23 mouse cellular contexts compared by ENCODE assay signal in genomic region chr4:148495160-148495559, GRCm38 (mm10). TPM values are rescaled to one million over a fixed set of nuclear protein-coding genes. Genes with fewer than 3 reads are reported as not detected.
DNase-seq lines count a peak whose midpoint lies in the region; ATAC-seq and TF ChIP-seq lines count a peak whose summit lies in the region.
"Had no signal": no experiment of that assay in that cellular context is flagged by ENCODE, and none has a peak within 500 bp of the region (broad histone marks: within the 10 kb centered on the region; RNA-seq: fewer than 3 reads in every experiment).

No protein-coding gene starts in this region.

- 93% methylated on average over 6 of the region's 6 CpGs for WGBS in forebrain, embryonic 12.5 days
- WGBS in forebrain, embryonic 10.5 days = 91% methylated on average over 6 of the region's 6 CpGs
- WGBS in hindbrain, postnatal 0 days = 88% methylated on average over 6 of the region's 6 CpGs
- WGBS in hindbrain, embryonic 10.5 days = 93% methylated on average over 6 of the region's 6 CpGs
- WGBS in midbrain, embryonic 14.5 days = 89% methylated on average over 6 of the region's 6 CpGs
- 93% methylated on average over 6 of the region's 6 CpGs for WGBS in midbrain, embryonic 11.5 days
- 90% methylated on average over 6 of the region's 6 CpGs for WGBS in forebrain, embryonic 15.5 days

- TF ChIP-seq CTCF in hindbrain, postnatal 0 days (IDR thresholded peaks at IDR 0.05; ENCODE audit: low read depth) = no peak; the same call in 1 of the 2 replicates

- no peak overlapping the region for H3K4me2 ChIP-seq in forebrain, embryonic 12.5 days
- no peak overlapping the region for H3K4me2 ChIP-seq in hindbrain, postnatal 0 days (ENCODE audit: low read depth, low read length)
- H3K4me2 ChIP-seq in midbrain, embryonic 14.5 days (ENCODE audit: low read length) = no peak overlapping the region
- H3K4me2 ChIP-seq in midbrain, embryonic 11.5 days = no peak overlapping the region
- H3K4me2 ChIP-seq in forebrain, embryonic 15.5 days (replicated peaks) = no peak overlapping the region
- H3K4me2 ChIP-seq: limb, embryonic 15.5 days had no signal

- no peak overlapping the region for H3K9ac ChIP-seq in forebrain, embryonic 12.5 days
- H3K9ac ChIP-seq in hindbrain, postnatal 0 days (replicated peaks; ENCODE audit: low read length) = no peak overlapping the region
- no peak overlapping the region for H3K9ac ChIP-seq in midbrain, embryonic 14.5 days (replicated peaks; ENCODE audit: low read length)
- no peak overlapping the region for H3K9ac ChIP-seq in midbrain, embryonic 11.5 days (ENCODE audit: low read length)
- no peak overlapping the region for H3K9ac ChIP-seq in forebrain, embryonic 15.5 days (replicated peaks)
- H3K9ac ChIP-seq: heart, embryonic 13.5 days; limb, embryonic 15.5 days; liver, embryonic 14.5 days had no signal

- no peaks in the 10 kb centered on the region for H3K9me3 ChIP-seq in forebrain, embryonic 12.5 days
- H3K9me3 ChIP-seq in forebrain, embryonic 10.5 days = no peaks in the 10 kb centered on the region
- no peaks in the 10 kb centered on the region for H3K9me3 ChIP-seq in hindbrain, postnatal 0 days (ENCODE audit: low read length)
- no peaks in the 10 kb centered on the region for H3K9me3 ChIP-seq in hindbrain, embryonic 10.5 days
- no peaks in the 10 kb centered on the region for H3K9me3 ChIP-seq in midbrain, embryonic 14.5 days (ENCODE audit: control insufficient read depth, low read length)
- no peaks in the 10 kb centered on the region for H3K9me3 ChIP-seq in midbrain, embryonic 11.5 days (ENCODE audit: control insufficient read depth, low read length)
- H3K9me3 ChIP-seq in forebrain, embryonic 15.5 days = no peaks in the 10 kb centered on the region
- H3K9me3 ChIP-seq: heart, embryonic 13.5 days; limb, embryonic 15.5 days had no signal

- ATAC-seq in forebrain, embryonic 12.5 days (ENCODE audit: low FRiP score) = no peak
- no peak for ATAC-seq in hindbrain, postnatal 0 days
- ATAC-seq in midbrain, embryonic 14.5 days (ENCODE audit: low FRiP score, low TSS enrichment) = no peak
- no peak for ATAC-seq in midbrain, embryonic 11.5 days (ENCODE audit: low FRiP score)
- no peak for ATAC-seq in forebrain, embryonic 15.5 days (replicated peaks)

- no peaks in the 10 kb centered on the region for H3K4me1 ChIP-seq in forebrain, embryonic 12.5 days
- no peaks in the 10 kb centered on the region for H3K4me1 ChIP-seq in forebrain, embryonic 10.5 days
- no peaks in the 10 kb centered on the region; the same call in 1 of the 2 replicates for H3K4me1 ChIP-seq in hindbrain, postnatal 0 days (ENCODE audit: insufficient read depth, low read length)
- H3K4me1 ChIP-seq in hindbrain, embryonic 10.5 days (replicated peaks) = 0 out of 2 replicates have a peak, but pooled peaks cover 4% of the 10 kb centered on the region
- H3K4me1 ChIP-seq in midbrain, embryonic 14.5 days (ENCODE audit: control insufficient read depth, insufficient read depth, low read length) = no peaks in the 10 kb centered on the region
- no peaks in the 10 kb centered on the region for H3K4me1 ChIP-seq in midbrain, embryonic 11.5 days (ENCODE audit: control insufficient read depth, insufficient read depth, low read length)
- peaks cover 28% of the 10 kb centered on the region for H3K4me1 ChIP-seq in forebrain, embryonic 15.5 days

- no peak overlapping the region for H3K4me3 ChIP-seq in forebrain, embryonic 12.5 days (replicated peaks)
- no peak overlapping the region for H3K4me3 ChIP-seq in forebrain, embryonic 10.5 days
- H3K4me3 ChIP-seq in hindbrain, postnatal 0 days (ENCODE audit: low read length) = no peak overlapping the region
- H3K4me3 ChIP-seq in hindbrain, embryonic 10.5 days = no peak overlapping the region
- H3K4me3 ChIP-seq in midbrain, embryonic 14.5 days (replicated peaks; ENCODE audit: low read depth, low read length) = no peak overlapping the region
- no peak overlapping the region for H3K4me3 ChIP-seq in midbrain, embryonic 11.5 days (ENCODE audit: low read depth, low read length)
- no peak overlapping the region for H3K4me3 ChIP-seq in forebrain, embryonic 15.5 days
- H3K4me3 ChIP-seq: heart, embryonic 13.5 days; limb, embryonic 15.5 days had no signal

- 0 out of 2 replicates have a peak overlapping the region, but pooled peaks have one; percentile 42 for H3K27ac ChIP-seq in forebrain, embryonic 12.5 days
- H3K27ac ChIP-seq in forebrain, embryonic 10.5 days = no peak overlapping the region
- no peak overlapping the region for H3K27ac ChIP-seq in hindbrain, postnatal 0 days
- H3K27ac ChIP-seq in hindbrain, embryonic 10.5 days = no peak overlapping the region
- H3K27ac ChIP-seq in midbrain, embryonic 14.5 days (replicated peaks; ENCODE audit: low read depth, low read length) = no peak overlapping the region
- no peak overlapping the region for H3K27ac ChIP-seq in midbrain, embryonic 11.5 days (ENCODE audit: low read depth, low read length)
- H3K27ac ChIP-seq in forebrain, embryonic 15.5 days (replicated peaks) = peak overlapping the region; percentile 77
- H3K27ac ChIP-seq: heart, embryonic 13.5 days; limb, embryonic 15.5 days; liver, embryonic 14.5 days had no signal

- DNase-seq in forebrain, embryonic 10.5 days (ENCODE audit: extremely low spot score, low spot score) = no peak
- DNase-seq in hindbrain, postnatal 0 days (ENCODE audit: low spot score) = peak; percentile 54
- DNase-seq in hindbrain, embryonic 10.5 days (ENCODE audit: low spot score) = no peak
- DNase-seq in midbrain, embryonic 14.5 days = peak; percentile 43
- DNase-seq in midbrain, embryonic 11.5 days (ENCODE audit: low spot score, missing footprints) = no peak
- DNase-seq in gastrocnemius, adult 8-10 months (ENCODE audit: low spot score in 2 of 2) = no peak
- DNase-seq: adrenal gland, postnatal 14 days; cerebellum, adult 9-10 months; gastrocnemius, postnatal 25 days; heart, adult 18-20 months; heart, postnatal 14 days; kidney, adult 2 months; kidney, postnatal 36 days; left cerebral cortex, postnatal 4 days; lung, postnatal 4 days; retina, postnatal 1 day; thymus, postnatal 36 days had no signal

- H3K36me3 ChIP-seq in forebrain, embryonic 12.5 days (replicated peaks) = peaks cover 85% of the 10 kb centered on the region
- peaks cover 94% of the 10 kb centered on the region for H3K36me3 ChIP-seq in forebrain, embryonic 10.5 days (replicated peaks)
- H3K36me3 ChIP-seq in hindbrain, postnatal 0 days (ENCODE audit: insufficient read depth, low read length) = peaks cover 33% of the 10 kb centered on the region
- peaks cover 95% of the 10 kb centered on the region for H3K36me3 ChIP-seq in hindbrain, embryonic 10.5 days
- H3K36me3 ChIP-seq in midbrain, embryonic 14.5 days (ENCODE audit: control insufficient read depth, insufficient read depth, low read length) = peaks cover 85% of the 10 kb centered on the region
- H3K36me3 ChIP-seq in midbrain, embryonic 11.5 days (ENCODE audit: control insufficient read depth, insufficient read depth, low read length) = peaks cover 21% of the 10 kb centered on the region
- H3K36me3 ChIP-seq in forebrain, embryonic 15.5 days = peaks cover 47% of the 10 kb centered on the region

- no peaks in the 10 kb centered on the region for H3K27me3 ChIP-seq in forebrain, embryonic 12.5 days
- H3K27me3 ChIP-seq in forebrain, embryonic 10.5 days (ENCODE audit: poor library complexity, severe bottlenecking) = no peaks in the 10 kb centered on the region
- no peaks in the 10 kb centered on the region for H3K27me3 ChIP-seq in hindbrain, postnatal 0 days (ENCODE audit: insufficient read depth, low read length)
- H3K27me3 ChIP-seq in hindbrain, embryonic 10.5 days (ENCODE audit: insufficient read depth, poor library complexity, severe bottlenecking) = no peaks in the 10 kb centered on the region
- H3K27me3 ChIP-seq in midbrain, embryonic 14.5 days (ENCODE audit: control insufficient read depth, insufficient read depth, low read length) = no peaks in the 10 kb centered on the region
- no peaks in the 10 kb centered on the region for H3K27me3 ChIP-seq in midbrain, embryonic 11.5 days (ENCODE audit: control insufficient read depth, insufficient read depth, low read length)
- H3K27me3 ChIP-seq in forebrain, embryonic 15.5 days = no peaks in the 10 kb centered on the region
- H3K27me3 ChIP-seq: heart, embryonic 13.5 days; limb, embryonic 15.5 days had no signal

RNA-seq across cellular contexts. Expression of gene Angptl7, which starts 5.1 kb away (rescaled TPM):
- polyA plus RNA-seq in forebrain, embryonic 12.5 days (2016; fragmentation: Nextera tagmentation; extraction: Ambion mirVana) = 0.29 and 0.51 TPM in 2 replicates
- polyA plus RNA-seq in forebrain, embryonic 10.5 days (2016; fragmentation: Nextera tagmentation; extraction: Ambion mirVana) = 0.18 and 0.29 TPM in 2 replicates
- 0.21 TPM in 1 of 2 replicates, not detected in the other for total RNA-seq in hindbrain, postnatal 0 days (2014; rRNA removed)
- polyA plus RNA-seq in hindbrain, postnatal 0 days (2015; fragmentation: Nextera tagmentation; extraction: Ambion mirVana) = 0.31 and 0.44 TPM in 2 replicates
- polyA plus RNA-seq in hindbrain, embryonic 10.5 days (2016; fragmentation: Nextera tagmentation; extraction: Ambion mirVana) = 0.29 and 0.31 TPM in 2 replicates
- 0.26 and 0.41 TPM in 2 replicates for polyA plus RNA-seq in midbrain, embryonic 14.5 days (2014; fragmentation: Nextera tagmentation; extraction: Ambion mirVana)
- 0.14 and 0.22 TPM in 2 replicates for polyA plus RNA-seq in midbrain, embryonic 11.5 days (2014; fragmentation: Nextera tagmentation; extraction: Ambion mirVana)
- 0.33 and 0.38 TPM in 2 replicates for polyA plus RNA-seq in forebrain, embryonic 15.5 days (2015; fragmentation: Nextera tagmentation; extraction: Ambion mirVana)
- 10 to 100 TPM in 2 of 4 experiments, 1 to 10 TPM in 2; 5.3 to 49.1 (median 25.5) TPM for total RNA-seq in gastrocnemius, adult 8-10 months (2022)
- total RNA-seq: megakaryocyte-erythroid progenitor cell, adult 5-6 weeks had no signal

RNA-seq across cellular contexts. Expression of gene Mtor, which starts 46.7 kb away (rescaled TPM):
- 31.2 and 35.1 TPM in 2 replicates for polyA plus RNA-seq in forebrain, embryonic 12.5 days (2016; fragmentation: Nextera tagmentation; extraction: Ambion mirVana)
- polyA plus RNA-seq in forebrain, embryonic 10.5 days (2016; fragmentation: Nextera tagmentation; extraction: Ambion mirVana) = 23.3 and 27.0 TPM in 2 replicates
- 56.0 and 58.2 TPM in 2 replicates for total RNA-seq in hindbrain, postnatal 0 days (2014; rRNA removed)
- 29.2 and 29.9 TPM in 2 replicates for polyA plus RNA-seq in hindbrain, postnatal 0 days (2015; fragmentation: Nextera tagmentation; extraction: Ambion mirVana)
- 25.1 and 25.3 TPM in 2 replicates for polyA plus RNA-seq in hindbrain, embryonic 10.5 days (2016; fragmentation: Nextera tagmentation; extraction: Ambion mirVana)
- polyA plus RNA-seq in midbrain, embryonic 14.5 days (2014; fragmentation: Nextera tagmentation; extraction: Ambion mirVana) = 30.6 and 34.8 TPM in 2 replicates
- 30.5 and 30.9 TPM in 2 replicates for polyA plus RNA-seq in midbrain, embryonic 11.5 days (2014; fragmentation: Nextera tagmentation; extraction: Ambion mirVana)
- polyA plus RNA-seq in forebrain, embryonic 15.5 days (2015; fragmentation: Nextera tagmentation; extraction: Ambion mirVana) = 22.6 and 25.1 TPM in 2 replicates
- total RNA-seq in gastrocnemius, adult 8-10 months (2022) = 10 to 100 TPM; 32.2 to 37.8 (median 34.9) TPM

RNA-seq across cellular contexts. Expression of gene Ubiad1, which starts 50.6 kb away (rescaled TPM):
- 19.1 and 20.8 TPM in 2 replicates for polyA plus RNA-seq in forebrain, embryonic 12.5 days (2016; fragmentation: Nextera tagmentation; extraction: Ambion mirVana)
- polyA plus RNA-seq in forebrain, embryonic 10.5 days (2016; fragmentation: Nextera tagmentation; extraction: Ambion mirVana) = 27.1 and 27.3 TPM in 2 replicates
- total RNA-seq in hindbrain, postnatal 0 days (2014; rRNA removed) = 22.2 and 25.8 TPM in 2 replicates
- polyA plus RNA-seq in hindbrain, postnatal 0 days (2015; fragmentation: Nextera tagmentation; extraction: Ambion mirVana) = 12.8 and 13.1 TPM in 2 replicates
- 25.0 and 25.8 TPM in 2 replicates for polyA plus RNA-seq in hindbrain, embryonic 10.5 days (2016; fragmentation: Nextera tagmentation; extraction: Ambion mirVana)
- polyA plus RNA-seq in midbrain, embryonic 14.5 days (2014; fragmentation: Nextera tagmentation; extraction: Ambion mirVana) = 14.7 and 15.9 TPM in 2 replicates
- polyA plus RNA-seq in midbrain, embryonic 11.5 days (2014; fragmentation: Nextera tagmentation; extraction: Ambion mirVana) = 15.5 and 15.8 TPM in 2 replicates
- 18.4 and 19.0 TPM in 2 replicates for polyA plus RNA-seq in forebrain, embryonic 15.5 days (2015; fragmentation: Nextera tagmentation; extraction: Ambion mirVana)
- 10 to 100 TPM in 1 of 4 experiments, 1 to 10 TPM in 3; 8.4 to 17.1 (median 9.5) TPM for total RNA-seq in gastrocnemius, adult 8-10 months (2022)

Comparison
In these comparisons a context has a peak if more than half of its experiments do, and no peak if none do; other contexts are left out.
1. H3K27ac ChIP-seq: peak in forebrain, embryonic 12.5 days (single experiment) and forebrain, embryonic 15.5 days (single experiment); none in forebrain, embryonic 10.5 days (single experiment), hindbrain, postnatal 0 days (single experiment), hindbrain, embryonic 10.5 days (single experiment), midbrain, embryonic 14.5 days (single experiment) and midbrain, embryonic 11.5 days (single experiment).
2. DNase-seq: peak in hindbrain, postnatal 0 days (single experiment) and midbrain, embryonic 14.5 days (single experiment); none in forebrain, embryonic 10.5 days (single experiment), hindbrain, embryonic 10.5 days (single experiment), midbrain, embryonic 11.5 days (single experiment) and gastrocnemius, adult 8-10 months (0 of 2).